In the genomic region with DNA sequence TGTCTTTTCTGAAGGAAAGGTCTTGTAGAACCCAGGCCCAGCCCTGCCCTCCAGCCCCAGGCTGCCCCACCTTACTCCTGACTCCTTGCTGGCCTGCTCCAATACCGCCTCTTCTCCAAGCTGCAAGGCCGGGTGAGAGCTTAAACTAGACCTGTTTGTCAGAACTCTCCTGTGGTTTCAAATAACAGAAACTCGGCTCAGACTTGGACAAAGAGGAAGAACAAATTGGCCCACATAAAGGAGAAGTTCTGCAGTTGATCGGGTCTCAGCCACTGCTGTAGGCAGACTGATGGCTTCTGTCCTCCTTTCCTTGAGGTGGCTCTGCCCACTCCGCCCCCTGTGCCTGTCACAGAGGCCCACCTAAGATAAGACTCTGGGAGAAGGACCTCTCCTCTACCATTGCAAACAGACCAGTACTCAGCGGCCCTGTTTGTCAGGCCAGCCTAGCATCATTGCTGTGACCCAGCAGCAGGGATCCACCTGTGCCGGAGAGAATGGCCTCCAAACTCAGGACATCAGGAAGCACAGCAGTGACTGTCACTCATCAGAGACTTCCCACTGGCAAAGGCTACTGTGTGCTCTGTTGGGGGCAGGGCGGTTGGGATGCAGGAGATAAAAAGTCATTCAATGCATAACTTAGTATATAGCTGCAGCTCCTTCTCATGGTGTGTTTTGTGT, we compare ENCODE assay signal across 9 mouse cellular contexts.
DNase-seq lines count a peak whose midpoint lies in the region; ATAC-seq and TF ChIP-seq lines count a peak whose summit lies in the region.
"Had no signal": no experiment of that assay in that cellular context is flagged by ENCODE, and none has a peak within 500 bp of the region (broad histone marks: within the 10 kb centered on the region; RNA-seq: fewer than 3 reads in every experiment).

No protein-coding gene starts in this region.

- no peaks in the 10 kb centered on the region for H3K9me3 ChIP-seq in forebrain, embryonic 10.5 days
- no peaks in the 10 kb centered on the region for H3K9me3 ChIP-seq in forebrain, postnatal 0 days (ENCODE audit: low read length)
- no peaks in the 10 kb centered on the region for H3K9me3 ChIP-seq in lung, embryonic 16.5 days (ENCODE audit: control insufficient read depth, low read length)
- no peaks in the 10 kb centered on the region for H3K9me3 ChIP-seq in embryonic facial prominence, embryonic 15.5 days (replicated peaks)
- H3K9me3 ChIP-seq in stomach, embryonic 14.5 days (ENCODE audit: control insufficient read depth, low read depth, low read length): no peaks in the 10 kb centered on the region

- DNase-seq in forebrain, embryonic 10.5 days (ENCODE audit: extremely low spot score, low spot score): no peak
- no peak for DNase-seq in forebrain, postnatal 0 days
- DNase-seq in lung, postnatal 25 days (ENCODE audit: low spot score): no peak
- DNase-seq in yolk sac, embryonic 10.5 days (ENCODE audit: low spot score): no peak
- no peak for DNase-seq in ovary, postnatal 10 days (ENCODE audit: low spot score)
- DNase-seq: heart, postnatal 36 days had no signal

- no peak overlapping the region for H3K4me3 ChIP-seq in forebrain, embryonic 10.5 days
- no peak overlapping the region for H3K4me3 ChIP-seq in forebrain, postnatal 0 days (ENCODE audit: low read depth, low read length)
- H3K4me3 ChIP-seq in lung, embryonic 16.5 days (ENCODE audit: low read length): no peak overlapping the region
- no peak overlapping the region for H3K4me3 ChIP-seq in embryonic facial prominence, embryonic 15.5 days (replicated peaks)
- no peak overlapping the region for H3K4me3 ChIP-seq in stomach, embryonic 14.5 days (ENCODE audit: low read depth, low read length)

- WGBS in forebrain, embryonic 10.5 days: 73% methylated on average over 8 of the region's 8 CpGs
- WGBS in forebrain, postnatal 0 days: 79% methylated on average over 8 of the region's 8 CpGs
- WGBS in lung, embryonic 16.5 days: 52% methylated on average over 8 of the region's 8 CpGs
- WGBS in embryonic facial prominence, embryonic 15.5 days: 50% methylated on average over 8 of the region's 8 CpGs
- 48% methylated on average over 8 of the region's 8 CpGs for WGBS in stomach, embryonic 14.5 days

- no peak for ATAC-seq in forebrain, postnatal 0 days
- no peak for ATAC-seq in lung, embryonic 16.5 days (ENCODE audit: low read depth)
- peak; percentile 40 for ATAC-seq in embryonic facial prominence, embryonic 15.5 days (ENCODE audit: insufficient number of reproducible peaks, low FRiP score, low TSS enrichment, low read depth)
- ATAC-seq in stomach, embryonic 14.5 days (ENCODE audit: insufficient number of reproducible peaks, insufficient read depth, low FRiP score, low read depth): no peak

- peaks cover 12% of the 10 kb centered on the region for H3K36me3 ChIP-seq in forebrain, embryonic 10.5 days (replicated peaks)
- no peaks in the 10 kb centered on the region for H3K36me3 ChIP-seq in forebrain, postnatal 0 days (ENCODE audit: insufficient read depth)
- H3K36me3 ChIP-seq in lung, embryonic 16.5 days (ENCODE audit: control insufficient read depth, insufficient read depth, low read length): no peaks in the 10 kb centered on the region
- no peaks in the 10 kb centered on the region for H3K36me3 ChIP-seq in embryonic facial prominence, embryonic 15.5 days
- no peaks in the 10 kb centered on the region for H3K36me3 ChIP-seq in stomach, embryonic 14.5 days (ENCODE audit: control insufficient read depth, insufficient read depth, low read length)

- no peak for TF ChIP-seq CTCF in forebrain, postnatal 0 days (IDR thresholded peaks at IDR 0.05; ENCODE audit: low read depth)

- H3K27me3 ChIP-seq in forebrain, embryonic 10.5 days (ENCODE audit: poor library complexity, severe bottlenecking): no peaks in the 10 kb centered on the region
- H3K27me3 ChIP-seq in forebrain, postnatal 0 days (ENCODE audit: insufficient read depth, low read length): no peaks in the 10 kb centered on the region
- no peaks in the 10 kb centered on the region for H3K27me3 ChIP-seq in lung, embryonic 16.5 days (ENCODE audit: control insufficient read depth, insufficient read depth, low read depth, low read length)
- H3K27me3 ChIP-seq in embryonic facial prominence, embryonic 15.5 days: no peaks in the 10 kb centered on the region
- H3K27me3 ChIP-seq in stomach, embryonic 14.5 days (ENCODE audit: control insufficient read depth, insufficient read depth, low read length): no peaks in the 10 kb centered on the region

- peaks cover 23% of the 10 kb centered on the region for H3K4me1 ChIP-seq in forebrain, embryonic 10.5 days
- H3K4me1 ChIP-seq in forebrain, postnatal 0 days (ENCODE audit: insufficient read depth): no peaks in the 10 kb centered on the region
- H3K4me1 ChIP-seq in lung, embryonic 16.5 days (replicated peaks; ENCODE audit: control insufficient read depth, insufficient read depth, low read length): peaks cover 21% of the 10 kb centered on the region
- H3K4me1 ChIP-seq in embryonic facial prominence, embryonic 15.5 days: peaks cover 10% of the 10 kb centered on the region
- H3K4me1 ChIP-seq in stomach, embryonic 14.5 days (ENCODE audit: control insufficient read depth, insufficient read depth, low read length): peaks cover 24% of the 10 kb centered on the region

- no peak overlapping the region for H3K4me2 ChIP-seq in forebrain, postnatal 0 days (ENCODE audit: low read depth)
- H3K4me2 ChIP-seq in lung, embryonic 16.5 days (ENCODE audit: low read depth, low read length): no peak overlapping the region
- H3K4me2 ChIP-seq in embryonic facial prominence, embryonic 15.5 days (replicated peaks): no peak overlapping the region
- no peak overlapping the region for H3K4me2 ChIP-seq in stomach, embryonic 14.5 days (replicated peaks; ENCODE audit: low read depth, low read length)

- H3K9ac ChIP-seq in forebrain, postnatal 0 days: no peak overlapping the region
- no peak overlapping the region for H3K9ac ChIP-seq in lung, embryonic 16.5 days (ENCODE audit: low read length)
- no peak overlapping the region for H3K9ac ChIP-seq in embryonic facial prominence, embryonic 15.5 days
- no peak overlapping the region for H3K9ac ChIP-seq in stomach, embryonic 14.5 days (replicated peaks; ENCODE audit: low read depth, low read length)

- peak overlapping the region; percentile 4; the same call in 1 of the 2 replicates for H3K27ac ChIP-seq in forebrain, embryonic 10.5 days
- no peak overlapping the region for H3K27ac ChIP-seq in forebrain, postnatal 0 days (ENCODE audit: low read depth, low read length)
- peak overlapping the region; percentile 67 for H3K27ac ChIP-seq in lung, embryonic 16.5 days (ENCODE audit: low read length)
- H3K27ac ChIP-seq in embryonic facial prominence, embryonic 15.5 days (replicated peaks): peak overlapping the region; percentile 71
- peak overlapping the region; percentile 49 for H3K27ac ChIP-seq in stomach, embryonic 14.5 days (ENCODE audit: low read length)
